Mouse (Mus musculus) liver, embryonic 11.5 days (tissue): ENCODE results near the gene Abhd16a. TPM values are rescaled to one million over a fixed set of nuclear protein-coding genes. Genes with fewer than 3 reads are reported as not detected.
"Not testable (repeated sequence)": the region's sequence is repeated elsewhere in the genome, so short reads cannot be mapped to it uniquely, and the experiment has no call there.

ENCODE experiments used
- ATAC-seq: fragments of 200-750 bp; cut with Nextera tagmentation; replicated peaks from 2 replicates; pipeline ENCODE4 v1.8.0; 2017; ENCODE audit warnings: moderate number of reproducible peaks, mild to moderate bottlenecking, moderate TSS enrichment, moderate library complexity; ENCODE audit not compliant: low FRiP score
- DNase-seq: peaks from one replicate; pipeline ENCODE4 v3.0.0-alpha.2; 2017; ENCODE audit warnings: low spot score
- H3K27ac ChIP-seq: fragments of 300-500 bp; sonication (generic); 2 replicates; pipeline ENCODE4 v1.5.1; 2014; ENCODE audit warnings: mild to moderate bottlenecking, low read depth, low read length, control low read depth
- H3K27me3 ChIP-seq: fragments of 300-500 bp; sonication (generic); replicated peaks from 2 replicates; pipeline ENCODE4 v1.6.1; 2014; ENCODE audit warnings: low read length, mixed read lengths; ENCODE audit not compliant: control insufficient read depth, insufficient read depth
- H3K36me3 ChIP-seq: fragments of 300-500 bp; sonication (generic); 2 replicates; pipeline ENCODE4 v1.6.1; 2014; ENCODE audit warnings: mild to moderate bottlenecking, low read length, moderate library complexity, mixed read lengths; ENCODE audit not compliant: control insufficient read depth, insufficient read depth
- H3K4me1 ChIP-seq: fragments of 300-500 bp; sonication (generic); replicated peaks from 2 replicates; pipeline ENCODE4 v1.6.1; 2014; ENCODE audit warnings: low read length, mixed read lengths; ENCODE audit not compliant: control insufficient read depth, insufficient read depth
- H3K4me2 ChIP-seq: fragments of 300-500 bp; sonication (generic); 2 replicates; pipeline ENCODE4 v1.6.1; 2014; ENCODE audit warnings: mild to moderate bottlenecking, control low read depth, moderate library complexity
- H3K4me3 ChIP-seq: fragments of 300-500 bp; sonication (generic); 2 replicates; pipeline ENCODE4 v1.5.1; 2014; ENCODE audit warnings: low read depth, low read length, control low read depth
- H3K9ac ChIP-seq: fragments of 300-500 bp; sonication (generic); 2 replicates; pipeline ENCODE4 v1.6.1; 2014; ENCODE audit warnings: low read depth, low read length, control low read depth
- H3K9me3 ChIP-seq: fragments of 300-500 bp; sonication (generic); 2 replicates; pipeline ENCODE4 v1.6.1; 2016; ENCODE audit warnings: low read length, inconsistent platforms, mixed read lengths; ENCODE audit not compliant: control insufficient read depth
- WGBS: fragments of 180-500 bp; shearing (Covaris S2); extraction: QIAGEN DNeasy Blood & Tissue Kit; methylation state at CpG from one replicate; pipeline ENCODE4 v1.1.7; 2014; 5-methylcytosine and 5-hydroxymethylcytosine counted together
- polyA plus RNA-seq: library from polyadenylated mRNA; unstranded; fragments of >200 nt; fragmentation: Nextera tagmentation; extraction: Ambion mirVana; gene quantifications from 2 replicates; pipeline ENCODE4 v1.2.1, GENCODE M21; 2014

The Abhd16a gene
- polyA plus RNA-seq, 1 experiment from 2014 or later = 71.6 TPM

DNA sequence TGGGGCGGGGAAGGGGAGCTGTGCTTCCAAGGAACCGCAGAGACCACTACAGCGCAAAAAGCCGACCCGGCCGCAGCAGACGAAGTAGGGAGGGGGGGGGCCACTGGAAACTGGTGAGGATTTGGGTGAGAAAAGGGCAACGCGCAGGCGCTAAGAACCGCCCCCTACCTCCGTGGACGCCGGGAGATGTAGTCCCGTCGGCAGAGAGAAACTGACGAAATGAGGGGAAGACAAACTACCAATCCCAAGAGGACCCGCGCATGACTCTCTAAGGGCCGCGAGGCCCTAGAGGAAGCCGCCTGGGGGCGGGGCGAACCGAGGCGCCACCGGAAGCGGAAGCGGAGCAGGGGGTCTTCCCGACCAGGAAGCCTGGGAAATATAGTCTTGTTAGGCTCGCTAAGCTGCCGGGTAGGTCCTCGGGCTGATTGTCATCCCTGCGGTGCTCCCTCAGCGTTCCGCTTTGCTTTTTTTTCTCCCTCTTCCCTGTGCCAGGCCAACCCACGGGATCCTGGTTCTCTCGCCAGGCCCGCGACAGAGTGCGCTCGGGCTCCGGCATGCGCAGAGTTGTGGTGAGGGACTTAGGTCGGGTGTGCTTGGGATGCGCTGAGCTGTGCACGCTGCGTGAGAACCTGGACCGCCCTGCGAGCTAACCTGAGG lies 32.2 kb downstream of the Abhd16a start, which contains the start of gene Gpank1:
TSS of gene Gpank1 (plus strand) at position 313 of the 657 bp plus-strand sequence.
- peak; percentile 96 for DNase-seq
- Histone ChIP-seq H3K9me3 (no peaks in the 10 kb centered on the region), H3K27me3 (no peaks in the 10 kb centered on the region), H3K27ac (peak within 1 kb of the TSS; percentile 94), H3K36me3 (peaks cover 18% of the 10 kb centered on the region), H3K4me3 (peak within 1 kb of the TSS; percentile 80), H3K4me1 (peaks cover 16% of the 10 kb centered on the region), H3K4me2 (peak within 1 kb of the TSS; percentile 89), H3K9ac (peak within 1 kb of the TSS; percentile 83)
- peak; percentile 92 for ATAC-seq
- under 1% methylated on average over 50 of the region's 50 CpGs for WGBS

GRCm38 (mm10) chr17:35121871-35122303 lies 32.8 kb downstream of the Abhd16a start, which contains the start of gene Csnk2b:
Csnk2b (minus strand) TSS chr17:35122053.
- WGBS = 0% methylated on average over 19 of the region's 19 CpGs
- H3K27ac ChIP-seq = peak within 1 kb of the TSS; percentile 94
- H3K4me1 ChIP-seq = peaks cover 21% of the 10 kb centered on the region
- no peaks in the 10 kb centered on the region for H3K9me3 ChIP-seq
- peak within 1 kb of the TSS; percentile 89 for H3K4me2 ChIP-seq
- no peaks in the 10 kb centered on the region for H3K27me3 ChIP-seq
- peaks cover 18% of the 10 kb centered on the region for H3K36me3 ChIP-seq
- H3K4me3 ChIP-seq = peak within 1 kb of the TSS; percentile 80
- peak; percentile 67 for DNase-seq
- H3K9ac ChIP-seq = peak within 1 kb of the TSS; percentile 83
- ATAC-seq = no peak

DNA sequence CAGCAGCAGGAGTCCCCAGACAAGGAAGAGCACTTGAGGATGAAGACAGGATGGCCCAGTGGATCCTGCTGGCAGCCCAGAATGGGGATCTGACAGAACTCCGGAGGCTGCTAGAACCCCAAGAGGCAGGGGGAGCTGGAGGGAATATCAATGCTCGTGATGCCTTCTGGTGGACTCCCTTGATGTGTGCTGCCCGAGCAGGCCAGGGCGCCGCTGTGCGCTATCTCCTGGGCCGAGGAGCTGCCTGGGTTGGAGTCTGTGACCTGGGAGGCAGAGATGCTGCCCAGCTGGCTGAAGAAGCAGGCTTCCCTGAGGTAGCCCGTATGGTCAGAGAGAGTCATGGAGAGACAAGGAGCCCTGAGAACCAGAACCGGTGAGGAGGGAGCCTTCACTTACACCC lies 34.2 kb downstream of the Abhd16a start:
- not testable (repeated sequence) for H3K36me3 ChIP-seq
- peaks cover 26% of the 10 kb centered on the region for H3K4me1 ChIP-seq

DNA sequence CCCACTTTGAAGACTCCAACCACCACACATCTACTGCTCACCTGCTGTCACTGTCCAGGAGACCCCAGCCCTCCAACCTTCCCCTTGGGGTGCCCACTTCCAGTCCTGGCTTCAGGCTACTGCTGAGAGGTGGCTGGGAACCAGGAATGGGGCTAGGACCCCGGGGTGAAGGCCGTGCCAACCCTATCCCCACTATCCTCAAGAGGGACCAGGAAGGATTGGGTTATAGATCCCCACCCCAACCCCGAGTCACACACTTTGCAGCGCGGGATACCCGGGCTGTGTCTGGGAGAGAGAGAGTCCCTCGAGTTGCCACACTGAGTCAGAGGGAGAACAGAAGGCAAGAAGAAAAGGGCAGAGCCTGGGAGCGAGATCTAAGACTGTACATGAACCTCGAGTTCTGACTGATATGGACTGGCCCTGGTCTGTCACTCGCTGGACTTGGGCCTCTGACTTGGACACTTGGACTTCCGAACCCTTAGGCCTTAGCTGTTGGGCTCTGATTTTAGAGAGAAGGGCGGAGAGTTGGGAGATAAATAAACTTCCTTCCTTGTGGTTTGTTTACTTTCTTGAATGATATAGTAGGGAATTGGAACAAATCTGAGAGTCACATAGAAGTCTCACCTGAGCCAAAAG lies 35.3 kb downstream of the Abhd16a start:
- H3K27me3 ChIP-seq, ATAC-seq, H3K4me3 ChIP-seq, H3K36me3 ChIP-seq, H3K4me2 ChIP-seq, H3K9me3 ChIP-seq, H3K9ac ChIP-seq, H3K27ac ChIP-seq, DNase-seq: not testable (repeated sequence)
- WGBS = 89% methylated on average over 12 of the region's 12 CpGs
- peaks cover 26% of the 10 kb centered on the region for H3K4me1 ChIP-seq

More for the DNA sequence above, 34.2 kb downstream of the Abhd16a start:
- not testable (repeated sequence) for H3K9me3 ChIP-seq, DNase-seq, H3K27ac ChIP-seq, H3K27me3 ChIP-seq, H3K4me3 ChIP-seq, ATAC-seq, H3K9ac ChIP-seq, H3K4me2 ChIP-seq
- WGBS = 88% methylated on average over 9 of the region's 9 CpGs

DNA sequence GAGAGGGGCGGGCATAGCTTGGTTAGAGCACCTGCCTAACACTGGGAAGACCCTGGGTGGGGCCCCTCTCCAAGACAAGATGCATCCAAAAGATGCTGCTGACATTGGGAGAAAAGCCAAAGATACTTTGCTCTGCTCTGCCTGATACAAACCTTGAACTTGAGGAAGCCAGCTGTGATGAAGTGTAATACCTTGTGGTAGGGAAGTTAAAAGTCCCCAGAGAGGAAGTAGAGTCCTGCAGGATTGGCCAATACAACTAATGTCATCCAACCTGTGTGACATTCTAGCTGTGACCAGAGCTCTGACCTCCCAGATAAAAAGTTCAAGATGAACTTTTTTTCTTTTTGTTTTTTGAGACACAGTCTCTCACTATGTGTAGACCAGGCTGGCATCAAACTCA lies 36.0 kb downstream of the Abhd16a start:
- Histone ChIP-seq H3K36me3 (0 out of 2 replicates have a peak, but pooled peaks cover 2% of the 10 kb centered on the region), H3K27me3 (no peaks in the 10 kb centered on the region), H3K9me3 (no peaks in the 10 kb centered on the region), H3K4me2 (peak overlapping the region; percentile 85), H3K9ac (no peak overlapping the region), H3K27ac (no peak overlapping the region), H3K4me1 (peaks cover 24% of the 10 kb centered on the region), H3K4me3 (peak overlapping the region; percentile 63; the same call in 1 of the 2 replicates)
- 100% methylated on average over 1 of the region's 1 CpGs for WGBS
- ATAC-seq (no peak), DNase-seq (no peak)

- Histone ChIP-seq H3K9me3 (no peaks in the 10 kb centered on the region), H3K27ac (peak overlapping the region; percentile 77), H3K36me3 (0 out of 2 replicates have a peak, but pooled peaks cover 6% of the 10 kb centered on the region), H3K9ac (peak overlapping the region; percentile 79), H3K4me3 (peak overlapping the region; percentile 63), H3K4me2 (peak overlapping the region; percentile 85), H3K27me3 (no peaks in the 10 kb centered on the region), H3K4me1 (peaks cover 20% of the 10 kb centered on the region)
- ATAC-seq (no peak), DNase-seq (no peak)
- WGBS = 30% methylated on average over 6 of the region's 6 CpGs
These were observed 36.5 kb downstream of the Abhd16a start for GRCm38 (mm10) chr17:35125578-35125977.

GRCm38 (mm10) chr17:35126206-35126611 lies 37.1 kb downstream of the Abhd16a start, which contains the start of gene D17H6S53E:
D17H6S53E (plus strand) TSS chr17:35126373.
- Histone ChIP-seq H3K4me3 (peak within 1 kb of the TSS; percentile 63), H3K9ac (peak within 1 kb of the TSS; percentile 79), H3K27me3 (no peaks in the 10 kb centered on the region), H3K4me1 (peaks cover 20% of the 10 kb centered on the region), H3K9me3 (no peaks in the 10 kb centered on the region), H3K36me3 (peaks cover 6% of the 10 kb centered on the region; the same call in 1 of the 2 replicates), H3K4me2 (peak within 1 kb of the TSS; percentile 85), H3K27ac (peak within 1 kb of the TSS; percentile 77)
- ATAC-seq (peak; percentile 79), DNase-seq (peak; percentile 79)
- under 1% methylated on average over 36 of the region's 36 CpGs for WGBS

DNA sequence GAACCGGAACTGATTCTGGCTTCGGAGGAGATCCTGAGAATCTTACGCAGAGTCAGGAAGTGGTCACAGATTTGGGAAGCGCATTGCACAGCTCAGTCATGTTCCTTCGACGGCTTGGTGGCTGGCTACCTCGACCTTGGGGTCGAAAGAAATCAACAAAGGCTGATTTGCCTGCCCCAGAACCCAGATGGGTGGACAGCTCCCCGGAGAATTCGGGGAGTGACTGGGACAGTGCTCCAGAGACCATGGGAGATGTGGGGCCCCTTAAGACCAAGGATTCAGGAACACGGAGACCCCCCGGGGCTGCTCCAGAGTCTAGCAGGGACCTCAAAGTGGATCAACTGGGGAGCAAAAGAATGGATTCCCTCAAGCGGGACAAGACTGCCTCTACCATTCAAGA lies 38.0 kb downstream of the Abhd16a start:
- H3K4me2 ChIP-seq = peak overlapping the region; percentile 85
- H3K4me3 ChIP-seq = peak overlapping the region; percentile 63
- H3K9me3 ChIP-seq = no peaks in the 10 kb centered on the region
- peak overlapping the region; percentile 77; the same call in 1 of the 2 replicates for H3K27ac ChIP-seq
- H3K27me3 ChIP-seq = no peaks in the 10 kb centered on the region
- WGBS = 50% methylated on average over 13 of the region's 13 CpGs
- H3K36me3 ChIP-seq = peaks cover 6% of the 10 kb centered on the region; the same call in 1 of the 2 replicates
- no peak for ATAC-seq
- peak overlapping the region; percentile 79 for H3K9ac ChIP-seq
- no peak for DNase-seq
- peaks cover 20% of the 10 kb centered on the region for H3K4me1 ChIP-seq
